Mouse (Mus musculus) midbrain, postnatal 0 days (tissue): ENCODE data around the gene Npy4r. TPM values are rescaled to one million over a fixed set of nuclear protein-coding genes. Genes with fewer than 3 reads are reported as not detected.

Experiments
- ATAC-seq: fragments of 200-750 bp; cut with Nextera tagmentation; 2 replicates; pipeline ENCODE4 v1.8.0; 2017; ENCODE audit warnings: moderate number of reproducible peaks, mild to moderate bottlenecking, moderate TSS enrichment, moderate library complexity; ENCODE audit not compliant: low FRiP score
- DNase-seq: peaks from one replicate; pipeline ENCODE4 v3.0.0-alpha.2; 2015; ENCODE audit warnings: low spot score
- H3K27ac ChIP-seq: fragments of 300-500 bp; sonication (generic); 2 replicates; pipeline ENCODE4 v1.5.1; 2014; ENCODE audit warnings: low read depth, mild to moderate bottlenecking, low read length, mixed read lengths
- H3K27me3 ChIP-seq: fragments of 300-500 bp; sonication (generic); 2 replicates; pipeline ENCODE4 v1.6.1; 2014; ENCODE audit warnings: low read length, control low read depth, mixed read lengths; ENCODE audit not compliant: insufficient read depth
- H3K36me3 ChIP-seq: fragments of 300-500 bp; sonication (generic); 2 replicates; pipeline ENCODE4 v1.6.1; 2014; ENCODE audit warnings: low read length, control low read depth, mixed read lengths; ENCODE audit not compliant: insufficient read depth
- H3K4me1 ChIP-seq: fragments of 300-500 bp; sonication (generic); 2 replicates; pipeline ENCODE4 v1.6.1; 2014; ENCODE audit warnings: mild to moderate bottlenecking, control low read depth, antibody characterized with exemption, low read length, mixed read lengths; ENCODE audit not compliant: insufficient read depth
- H3K4me2 ChIP-seq: fragments of 300-500 bp; sonication (generic); 2 replicates; pipeline ENCODE4 v1.6.1; 2014; ENCODE audit warnings: low read depth, mild to moderate bottlenecking, low read length, mixed read lengths; ENCODE audit not compliant: poor library complexity, severe bottlenecking
- H3K4me3 ChIP-seq: fragments of 300-500 bp; sonication (generic); 2 replicates; pipeline ENCODE4 v1.5.1; 2014; ENCODE audit warnings: low read depth, mild to moderate bottlenecking, low read length, moderate library complexity
- H3K9ac ChIP-seq: fragments of 300-500 bp; sonication (generic); replicated peaks from 2 replicates; pipeline ENCODE4 v1.6.1; 2014; ENCODE audit warnings: mild to moderate bottlenecking, low read length, moderate library complexity, mixed read lengths; ENCODE audit not compliant: poor library complexity, severe bottlenecking
- H3K9me3 ChIP-seq: fragments of 300-500 bp; sonication (generic); 2 replicates; pipeline ENCODE4 v1.6.1; 2016; ENCODE audit warnings: low read length, control low read depth
- CTCF ChIP-seq: IDR thresholded peaks from 2 replicates; pipeline ENCODE4 v1.5.1; 2016; ENCODE audit warnings: antibody characterized with exemption, mild to moderate bottlenecking
- WGBS: fragments of 180-500 bp; shearing (Covaris S2); extraction: QIAGEN DNeasy Blood & Tissue Kit; methylation state at CpG from one replicate; pipeline ENCODE4 v1.1.7; 2014; 5-methylcytosine and 5-hydroxymethylcytosine counted together
- polyA plus RNA-seq: library from polyadenylated mRNA; unstranded; fragments of >200 nt; fragmentation: Nextera tagmentation; extraction: Ambion mirVana; gene quantifications from 2 replicates; pipeline ENCODE4 v1.2.1, GENCODE M21; 2015
- total RNA-seq: library from RNA; depleted of rRNA; stranded (reverse); fragments of >200 nt; gene quantifications from 2 replicates; pipeline ENCODE4 v1.2.3, GENCODE M21; 2014

Npy4r gene
- total and polyA plus RNA-seq, 2 experiments from 2014 or later = 0.21 to 0.33 TPM

DNA sequence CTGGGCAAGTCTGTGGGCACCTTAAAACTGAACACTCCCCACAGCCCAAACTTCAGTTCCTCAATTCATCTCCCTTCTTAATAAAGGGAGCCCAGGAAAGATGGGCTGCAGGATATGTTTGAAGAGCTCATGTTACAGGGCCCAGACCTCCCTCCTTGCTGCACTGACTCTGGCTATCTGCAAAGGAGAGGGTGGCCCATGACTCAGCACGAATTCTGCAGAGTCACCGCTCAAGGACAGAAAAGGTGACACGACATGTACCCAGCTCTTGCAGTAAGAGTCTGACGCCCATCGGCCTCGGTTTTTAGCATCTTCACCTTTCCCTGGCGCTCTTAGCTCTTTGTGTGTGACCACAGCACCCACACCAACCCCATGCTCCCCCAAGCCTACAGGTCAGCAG lies 38.1 kb upstream of the Npy4r start:
- ATAC-seq (no peak), DNase-seq (no peak)
- TF ChIP-seq CTCF = no peak
- Histone ChIP-seq H3K4me2 (no peak overlapping the region), H3K4me1 (no peaks in the 10 kb centered on the region), H3K9me3 (no peaks in the 10 kb centered on the region), H3K27ac (no peak overlapping the region), H3K36me3 (peaks cover 35% of the 10 kb centered on the region), H3K27me3 (no peaks in the 10 kb centered on the region), H3K4me3 (no peak overlapping the region), H3K9ac (no peak overlapping the region)
- WGBS = 78% methylated on average over 7 of the region's 7 CpGs

DNA sequence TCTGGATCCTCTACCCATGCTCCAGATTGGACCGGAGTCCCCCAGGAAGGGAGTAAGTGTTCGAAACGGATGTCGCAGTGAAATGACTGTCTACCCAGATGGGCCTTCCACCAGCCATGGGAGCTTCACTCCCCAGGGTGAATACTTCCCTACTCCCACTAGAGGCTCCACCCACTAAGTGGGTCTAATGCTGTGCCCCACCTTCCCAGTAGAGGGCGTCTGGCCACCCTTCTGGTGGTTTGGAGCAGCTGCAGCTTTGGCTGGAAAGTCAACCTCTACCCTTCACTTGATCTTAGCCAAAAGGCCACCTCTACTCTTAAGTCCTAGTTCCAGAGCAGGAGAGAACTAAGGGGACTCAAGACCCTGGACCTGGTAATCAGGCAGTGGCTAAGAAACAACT lies 36.3 kb upstream of the Npy4r start:
- H3K4me3 ChIP-seq = no peak overlapping the region
- H3K4me2 ChIP-seq = no peak overlapping the region
- no peaks in the 10 kb centered on the region for H3K9me3 ChIP-seq
- ATAC-seq (no peak), DNase-seq (peak; percentile 19)
- 71% methylated on average over 5 of the region's 5 CpGs for WGBS
- no peak overlapping the region for H3K9ac ChIP-seq
- peaks cover 18% of the 10 kb centered on the region for H3K36me3 ChIP-seq
- TF ChIP-seq CTCF = peak; percentile 57
- H3K4me1 ChIP-seq = no peaks in the 10 kb centered on the region
- H3K27me3 ChIP-seq = no peaks in the 10 kb centered on the region
- H3K27ac ChIP-seq = no peak overlapping the region

DNA sequence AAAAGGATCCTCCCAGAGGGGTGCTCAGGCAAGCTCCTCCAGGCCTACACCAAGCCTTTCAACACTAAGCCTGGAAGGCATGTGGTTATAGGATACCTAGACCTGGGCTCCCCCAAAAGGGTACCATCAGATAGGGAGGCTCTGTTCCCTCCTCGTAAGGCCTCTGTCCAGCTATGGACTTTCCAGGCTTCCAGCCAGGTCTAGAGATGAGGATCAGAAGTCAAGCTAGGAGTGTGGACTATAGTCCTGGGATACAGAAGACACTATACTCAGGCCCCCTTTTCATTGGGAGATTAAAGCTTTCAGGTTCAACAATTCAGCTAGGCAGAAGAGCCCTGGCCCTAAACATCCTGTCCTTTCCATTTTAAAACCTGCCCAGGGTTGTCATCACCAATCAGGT lies 30.8 kb upstream of the Npy4r start:
- ATAC-seq = no peak
- Histone ChIP-seq H3K4me2 (no peak overlapping the region), H3K4me1 (no peaks in the 10 kb centered on the region), H3K4me3 (no peak overlapping the region), H3K9me3 (no peaks in the 10 kb centered on the region), H3K9ac (no peak overlapping the region), H3K36me3 (0 out of 2 replicates have a peak, but pooled peaks cover under 1% of the 10 kb centered on the region), H3K27ac (no peak overlapping the region), H3K27me3 (no peaks in the 10 kb centered on the region)
- 81% methylated on average over 1 of the region's 1 CpGs for WGBS
- no peak for DNase-seq
- TF ChIP-seq CTCF = no peak

DNA sequence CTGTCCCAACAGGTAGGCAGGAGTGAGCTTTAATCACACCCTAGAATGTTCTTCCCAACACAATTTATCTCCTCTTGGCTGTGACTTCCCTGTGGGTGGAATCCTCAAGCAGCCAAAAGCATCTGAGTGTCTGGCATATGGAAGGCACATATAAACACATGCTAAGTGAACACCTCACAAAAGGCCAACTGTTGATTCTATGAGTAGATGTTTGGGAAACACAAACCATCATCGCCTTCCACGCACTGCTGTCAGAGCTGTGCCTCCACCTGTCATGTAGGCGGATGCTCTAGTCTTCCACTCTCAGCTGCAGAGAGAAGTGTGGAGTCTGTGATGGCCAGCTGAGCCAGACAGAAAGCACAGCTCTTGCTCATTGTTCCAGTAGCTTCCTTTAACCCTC lies 27.1 kb upstream of the Npy4r start:
- Histone ChIP-seq H3K4me1 (no peaks in the 10 kb centered on the region), H3K9me3 (no peaks in the 10 kb centered on the region), H3K27me3 (no peaks in the 10 kb centered on the region), H3K36me3 (no peaks in the 10 kb centered on the region), H3K27ac (no peak overlapping the region), H3K4me3 (no peak overlapping the region), H3K4me2 (no peak overlapping the region), H3K9ac (no peak overlapping the region)
- 93% methylated on average over 3 of the region's 3 CpGs for WGBS
- ATAC-seq = no peak
- TF ChIP-seq CTCF = no peak
- DNase-seq = no peak

DNA sequence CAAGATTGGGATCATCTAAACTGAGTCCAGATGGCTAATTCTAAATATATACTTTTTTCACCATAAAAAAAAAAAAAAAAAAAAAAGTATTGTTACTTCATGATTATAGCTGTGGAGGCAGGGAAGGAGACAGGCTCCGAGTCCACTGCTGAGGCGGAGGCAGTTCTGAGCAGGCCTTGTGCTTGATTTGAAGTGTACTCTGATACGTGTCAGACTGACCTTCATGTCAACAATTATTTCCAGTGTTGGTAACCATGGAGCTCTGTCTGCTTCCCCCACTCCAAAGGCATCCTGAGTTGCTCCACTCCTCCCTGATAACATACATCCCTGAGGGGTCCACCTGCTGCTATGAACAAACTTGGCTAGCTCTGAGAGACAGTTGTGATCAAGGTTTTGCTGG lies 18.8 kb upstream of the Npy4r start:
- 94% methylated on average over 3 of the region's 3 CpGs for WGBS
- no peak for TF ChIP-seq CTCF

DNA sequence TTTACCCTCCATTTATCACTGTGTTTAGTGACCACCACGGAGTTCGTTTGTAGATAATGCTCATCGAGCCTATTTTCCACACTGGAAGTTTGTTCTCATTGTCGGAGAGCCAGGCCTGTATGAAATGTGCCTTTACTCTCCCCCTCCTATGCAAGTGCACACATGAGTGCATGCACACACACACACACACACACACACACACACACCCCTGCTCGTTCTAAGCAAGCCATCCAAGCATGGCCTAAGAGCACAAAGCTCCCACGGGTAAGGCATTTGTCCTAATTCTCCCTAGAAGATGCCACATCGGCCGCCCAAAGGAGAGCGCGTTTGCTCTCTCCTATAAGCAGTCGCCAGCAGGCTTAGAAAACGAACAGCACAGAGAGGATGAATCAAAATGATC lies 3.5 kb upstream of the Npy4r start:
- Histone ChIP-seq H3K4me1 (no peaks in the 10 kb centered on the region), H3K27ac (no peak overlapping the region), H3K9ac (no peak overlapping the region), H3K4me3 (no peak overlapping the region), H3K4me2 (no peak overlapping the region), H3K9me3 (no peaks in the 10 kb centered on the region), H3K36me3 (no peaks in the 10 kb centered on the region), H3K27me3 (no peaks in the 10 kb centered on the region)
- DNase-seq (peak; percentile 6), ATAC-seq (no peak)
- WGBS = 42% methylated on average over 12 of the region's 12 CpGs
- no peak for TF ChIP-seq CTCF

More for the DNA sequence above, 18.8 kb upstream of the Npy4r start:
- no peaks in the 10 kb centered on the region for H3K9me3 ChIP-seq
- H3K36me3 ChIP-seq = no peaks in the 10 kb centered on the region
- no peak for DNase-seq
- H3K9ac ChIP-seq = no peak overlapping the region
- H3K27me3 ChIP-seq = no peaks in the 10 kb centered on the region
- ATAC-seq = no peak
- no peak overlapping the region for H3K27ac ChIP-seq
- H3K4me3 ChIP-seq = no peak overlapping the region
- no peak overlapping the region for H3K4me2 ChIP-seq
- no peaks in the 10 kb centered on the region for H3K4me1 ChIP-seq
